Mouse (Mus musculus) mouse embryonic stem cell (cell line): ENCODE measurements around the gene Rem1.
"Not testable (repeated sequence)": the region's sequence is repeated elsewhere in the genome, so short reads cannot be mapped to it uniquely, and the experiment has no call there.

Source experiments
- in situ Hi-C, 2 experiments: fragments of 300-500 bp; cut with MboI; formaldehyde crosslinking; loops; 1 replicate in 1 of 2; 3 replicates in 1 of 2; pipeline ENCODE4 v1.14.3; 2019 to 2020; ENCODE audit warnings: low sequenced_read_pairs in 2 of 2, low pct_unique_long_range_greater_than_20kb in 1 of 2, mixed read lengths in 1 of 2; ENCODE audit not compliant: unreplicated experiment in 1 of 2

The Rem1 gene

DNA sequence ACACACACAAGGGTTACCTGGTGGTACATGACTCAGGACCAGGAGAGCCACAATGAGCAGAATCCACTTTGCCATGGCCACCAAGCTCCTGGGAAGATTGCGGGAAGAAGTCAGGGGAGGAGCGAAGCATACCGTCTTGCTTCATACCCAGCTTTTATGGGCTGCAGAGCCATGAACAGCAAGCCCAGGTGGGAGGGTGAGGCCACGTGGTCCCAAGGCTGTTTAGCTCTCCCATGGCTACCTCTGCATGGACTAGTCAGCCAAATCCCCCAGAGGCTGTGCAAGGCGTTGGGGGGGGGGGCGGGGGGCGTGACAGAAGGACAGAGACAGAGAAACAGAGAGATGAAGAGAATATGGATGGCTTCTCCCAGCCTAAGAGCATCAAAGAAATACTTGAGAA is 3.8 kb upstream of the Rem1 start, which contains the start of gene Defb25:
TSS of gene Defb25 (minus strand) at position 101 of the 400 bp plus-strand sequence.
- in situ Hi-C loops, result no loop called here

DNA sequence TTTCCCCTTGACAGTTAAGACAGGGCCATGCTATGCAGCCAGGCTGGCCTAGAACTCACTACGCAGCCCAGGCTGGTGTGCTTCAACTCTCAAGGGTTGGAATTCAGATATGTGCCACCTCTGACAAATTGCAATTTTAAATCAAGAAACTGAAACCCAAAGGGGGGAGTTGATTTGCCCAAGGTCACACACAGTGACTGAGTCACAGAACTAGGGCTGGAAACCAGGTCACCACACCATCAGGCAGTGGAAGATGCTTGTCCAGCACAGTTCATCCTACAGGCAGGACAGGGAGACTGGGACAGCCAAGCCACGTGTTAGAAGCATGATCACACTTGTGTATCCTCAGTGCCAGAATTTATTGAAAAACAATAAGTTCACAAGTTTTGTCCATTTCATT is 2.2 kb upstream of the Rem1 start:
- in situ Hi-C loops, result no loop called here

DNA sequence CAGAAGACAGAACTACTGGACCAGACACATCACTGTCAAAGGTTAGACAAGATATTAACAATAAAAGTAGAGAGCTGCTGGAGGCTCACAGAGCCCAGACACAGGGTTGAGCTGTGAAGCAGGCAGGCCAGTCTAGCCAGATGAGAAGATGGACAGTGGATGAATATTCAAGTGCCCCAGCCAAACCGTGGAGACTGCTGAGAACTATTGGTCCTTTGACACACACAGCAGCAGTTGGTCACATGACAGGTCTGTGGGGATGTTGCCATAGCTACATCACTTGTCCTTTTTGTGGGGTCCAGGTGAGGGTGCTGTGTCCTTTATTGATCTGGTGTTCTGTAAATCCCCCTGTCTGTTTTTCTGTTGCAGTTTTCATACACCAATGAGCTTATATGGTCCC is 1.5 kb upstream of the Rem1 start:
- in situ Hi-C loops, result no loop called here

DNA sequence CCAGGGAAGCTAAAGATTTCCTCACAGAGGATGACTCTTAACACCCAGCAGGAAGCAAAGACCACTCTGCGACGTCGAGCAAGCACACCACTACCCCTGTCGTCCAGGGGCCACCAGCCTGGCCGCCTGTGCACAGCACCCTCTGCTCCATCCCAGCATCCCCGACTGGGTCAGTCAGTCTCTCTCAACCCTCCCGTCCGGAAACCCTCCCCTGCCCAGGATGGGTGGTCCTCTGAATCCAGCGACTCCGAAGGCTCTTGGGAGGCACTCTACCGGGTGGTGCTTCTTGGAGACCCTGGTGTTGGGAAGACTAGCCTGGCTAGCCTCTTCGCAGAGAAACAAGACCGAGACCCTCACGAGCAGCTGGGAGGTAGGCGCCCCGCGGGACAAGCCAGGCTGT is 1.3 kb downstream of the Rem1 start:
- in situ Hi-C loops, result no loop called here

DNA sequence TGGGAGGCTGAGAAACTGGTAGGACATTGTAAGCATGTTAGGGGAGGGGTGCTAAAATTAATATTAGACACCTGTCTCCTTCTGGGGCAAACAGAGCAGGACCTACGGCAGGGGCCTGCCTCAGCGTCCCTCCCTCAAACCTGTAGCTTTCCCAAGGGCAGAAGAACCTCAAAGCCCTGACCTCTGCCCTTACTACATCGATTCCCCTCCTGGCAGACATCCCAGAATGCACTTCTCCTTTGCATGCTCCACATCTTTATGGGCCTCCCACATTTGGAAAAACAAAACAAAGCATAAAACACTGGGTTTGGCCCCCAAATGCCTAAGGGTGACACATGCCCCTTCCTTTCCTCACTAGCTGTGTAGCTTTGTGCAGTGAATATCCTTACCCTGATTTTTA is 2.5 kb downstream of the Rem1 start:
- in situ Hi-C loops, result no loop called here

DNA sequence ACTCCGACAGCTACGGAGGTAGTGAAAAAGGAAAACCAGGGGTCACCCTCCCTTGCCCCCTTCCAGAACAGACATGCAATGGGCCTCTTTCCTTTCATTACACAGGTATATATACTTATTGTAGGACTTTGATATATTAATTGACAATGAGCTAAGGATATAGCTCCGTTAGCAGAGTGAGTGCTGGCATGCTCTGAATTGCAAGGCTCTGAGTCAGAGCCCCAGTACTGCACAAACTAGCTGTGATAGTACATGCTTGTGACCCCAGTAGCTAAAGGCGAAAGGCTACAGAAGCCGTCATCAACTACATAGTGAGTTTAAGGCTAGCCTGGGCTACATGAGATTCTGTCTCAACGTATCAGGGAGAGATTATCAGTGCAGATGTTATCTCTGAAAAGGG is 3.2 kb downstream of the Rem1 start:
- in situ Hi-C loops, result no loop called here

DNA sequence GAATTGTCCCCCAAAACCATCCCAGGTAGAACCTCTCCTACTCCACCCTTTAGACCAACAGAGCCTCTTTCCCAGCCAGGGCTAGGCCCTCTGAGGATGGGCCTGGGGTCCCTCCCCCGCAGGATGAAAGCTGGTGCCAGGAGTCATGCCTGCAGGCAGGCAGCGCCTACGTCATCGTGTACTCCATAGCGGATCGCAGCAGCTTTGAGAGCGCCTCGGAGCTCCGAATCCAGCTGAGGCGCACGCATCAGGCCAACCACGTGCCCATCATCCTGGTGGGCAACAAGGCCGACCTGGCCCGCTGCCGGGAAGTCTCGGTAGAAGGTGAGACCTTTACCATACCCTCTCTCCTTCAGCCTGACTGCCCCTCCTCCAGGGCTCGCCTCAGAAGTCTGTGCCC is 6.6 kb downstream of the Rem1 start:
- in situ Hi-C loops, result no loop called here

DNA sequence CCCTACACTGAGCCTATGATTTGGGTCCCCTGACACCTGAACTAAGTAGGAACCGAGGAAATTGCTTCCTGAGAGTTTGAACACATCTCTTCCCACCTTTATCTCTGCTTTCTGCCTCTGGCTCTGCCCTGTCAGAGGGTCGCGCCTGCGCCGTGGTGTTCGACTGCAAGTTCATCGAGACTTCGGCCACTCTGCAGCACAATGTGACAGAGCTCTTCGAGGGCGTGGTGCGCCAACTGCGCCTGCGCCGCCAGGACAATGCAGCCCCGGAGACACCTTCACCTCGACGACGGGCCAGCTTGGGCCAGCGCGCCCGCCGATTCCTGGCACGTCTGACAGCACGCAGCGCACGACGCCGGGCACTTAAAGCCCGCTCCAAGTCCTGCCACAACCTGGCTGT is 7.6 kb downstream of the Rem1 start:
- in situ Hi-C loops, result no loop called here

DNA sequence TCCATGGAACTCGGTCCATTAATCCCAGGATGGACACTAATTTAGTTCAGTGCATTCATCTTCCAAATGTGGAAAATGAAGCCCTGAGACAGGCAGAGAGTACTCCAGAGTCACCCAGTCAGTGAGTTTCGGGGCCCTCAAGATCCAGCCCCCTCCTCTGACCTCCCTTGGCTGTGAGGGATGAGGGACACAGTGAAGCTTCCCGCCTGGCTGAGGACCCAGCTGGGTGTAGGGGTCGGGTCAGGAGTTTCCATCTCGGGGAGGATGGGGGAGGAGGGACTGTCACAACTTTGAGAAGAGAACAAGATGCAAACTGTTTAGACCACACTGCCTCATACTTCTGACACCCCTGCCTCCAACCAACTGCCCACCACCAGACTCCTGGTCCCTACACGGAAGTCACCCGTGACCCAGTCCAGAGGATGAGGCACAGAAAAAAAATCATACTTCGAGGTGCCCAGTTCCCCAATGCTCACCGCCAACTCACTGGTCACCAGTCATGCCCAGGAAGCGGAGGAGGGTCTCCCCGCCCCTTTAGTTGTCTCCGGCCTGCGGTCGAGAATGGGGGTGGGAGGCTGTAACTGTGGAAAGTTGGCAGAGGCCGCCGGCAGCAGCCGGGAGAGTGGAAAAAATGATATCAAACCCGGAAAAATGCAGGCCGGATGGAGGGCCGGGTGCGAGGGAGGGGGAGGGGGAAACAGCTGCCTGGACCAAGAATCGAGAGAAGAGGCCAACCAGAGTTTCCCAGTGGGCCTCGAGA is 9.7 kb downstream of the Rem1 start:
- in situ Hi-C loops, result no loop called here

DNA sequence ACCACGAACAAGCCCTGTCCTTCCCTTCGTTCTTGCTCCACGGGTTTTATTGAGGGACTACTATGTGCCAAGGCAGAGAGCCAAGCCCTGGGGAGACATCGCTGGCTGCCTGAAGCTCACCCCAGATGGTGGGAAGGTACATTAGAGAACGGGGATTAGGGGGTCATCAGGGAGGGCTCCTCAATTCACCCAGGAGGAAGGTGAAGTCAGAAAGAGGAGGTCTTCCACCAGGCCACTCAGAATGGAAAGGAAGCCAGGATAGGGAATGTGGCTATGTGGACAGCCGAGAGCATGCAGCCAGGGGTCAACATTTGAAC is 10.2 kb downstream of the Rem1 start:
- in situ Hi-C loops, result no loop called here

DNA sequence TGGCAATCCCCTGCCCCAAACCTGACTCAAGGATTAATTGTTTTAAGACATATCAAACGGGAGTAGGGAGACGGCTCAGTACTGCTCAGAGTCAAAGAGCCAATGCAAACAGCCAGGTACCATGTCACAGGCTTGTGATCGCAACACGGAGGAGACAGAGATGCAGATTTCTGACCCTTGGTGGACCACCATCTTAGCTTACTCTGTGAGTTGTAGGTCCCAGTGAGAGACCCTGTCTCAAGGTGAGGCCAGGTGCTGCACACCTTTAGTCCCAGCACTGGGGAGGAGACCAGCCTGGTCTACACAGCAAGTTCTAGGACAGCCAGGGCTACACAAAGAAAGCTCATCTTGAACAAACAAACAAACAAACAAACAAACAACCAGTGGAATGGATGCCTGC is 10.6 kb downstream of the Rem1 start:
- in situ Hi-C loops, result no loop called here

DNA sequence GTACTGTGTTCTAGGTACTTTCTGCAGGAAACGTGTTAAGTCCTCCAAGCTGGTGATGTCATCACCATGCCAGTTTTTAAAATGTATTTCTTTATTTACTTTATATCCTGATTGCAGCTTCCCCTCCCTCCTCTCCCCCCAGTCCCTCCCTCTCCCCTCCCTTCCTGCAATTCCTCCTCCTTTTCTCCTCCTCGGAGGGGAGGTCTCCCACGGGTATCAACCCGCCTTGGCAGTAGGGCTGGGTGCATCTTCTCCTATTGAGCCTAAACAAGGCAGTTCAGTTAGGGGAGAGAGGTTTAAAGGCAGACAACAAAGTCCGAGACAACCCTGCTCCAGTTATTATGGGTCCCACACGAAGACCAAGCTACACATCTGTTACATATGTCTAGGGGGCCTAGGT is 12.1 kb downstream of the Rem1 start:
- in situ Hi-C loops, result no loop called here

DNA sequence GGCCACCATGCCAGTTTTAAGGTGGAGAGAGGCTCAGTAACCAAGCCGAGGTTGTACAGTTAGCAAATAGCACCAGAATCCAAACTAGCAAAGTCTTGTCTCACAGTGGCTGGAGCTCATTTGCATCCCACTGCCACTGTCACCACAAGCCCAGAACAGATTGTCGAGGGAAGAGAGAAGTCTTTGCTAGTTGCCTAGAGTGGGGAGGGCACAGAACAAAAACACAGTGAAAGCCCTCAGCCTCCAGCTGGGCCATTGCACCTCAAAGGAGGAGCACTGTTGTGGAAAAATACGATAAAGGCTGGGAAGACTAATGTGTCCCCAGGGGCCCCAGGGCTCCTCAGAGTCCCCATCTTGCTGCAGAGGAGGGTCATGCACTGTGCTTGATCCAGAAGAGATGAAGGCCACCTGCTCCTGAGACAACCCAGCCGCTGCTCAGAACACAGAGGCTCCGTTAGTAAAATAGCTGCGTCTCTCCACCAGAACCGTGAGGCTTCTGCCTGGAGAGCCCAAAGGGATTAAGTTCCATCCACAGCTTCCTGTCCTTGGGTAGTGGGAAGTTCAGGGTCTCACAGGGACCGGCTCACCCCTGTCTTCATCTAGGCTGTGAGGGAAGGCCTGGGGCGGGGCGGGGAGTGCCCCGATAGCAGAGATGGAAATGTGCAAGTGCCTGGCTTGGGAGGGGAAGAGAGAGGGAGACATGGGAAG is 12.8 kb downstream of the Rem1 start:
- in situ Hi-C loops, result no loop called here

DNA sequence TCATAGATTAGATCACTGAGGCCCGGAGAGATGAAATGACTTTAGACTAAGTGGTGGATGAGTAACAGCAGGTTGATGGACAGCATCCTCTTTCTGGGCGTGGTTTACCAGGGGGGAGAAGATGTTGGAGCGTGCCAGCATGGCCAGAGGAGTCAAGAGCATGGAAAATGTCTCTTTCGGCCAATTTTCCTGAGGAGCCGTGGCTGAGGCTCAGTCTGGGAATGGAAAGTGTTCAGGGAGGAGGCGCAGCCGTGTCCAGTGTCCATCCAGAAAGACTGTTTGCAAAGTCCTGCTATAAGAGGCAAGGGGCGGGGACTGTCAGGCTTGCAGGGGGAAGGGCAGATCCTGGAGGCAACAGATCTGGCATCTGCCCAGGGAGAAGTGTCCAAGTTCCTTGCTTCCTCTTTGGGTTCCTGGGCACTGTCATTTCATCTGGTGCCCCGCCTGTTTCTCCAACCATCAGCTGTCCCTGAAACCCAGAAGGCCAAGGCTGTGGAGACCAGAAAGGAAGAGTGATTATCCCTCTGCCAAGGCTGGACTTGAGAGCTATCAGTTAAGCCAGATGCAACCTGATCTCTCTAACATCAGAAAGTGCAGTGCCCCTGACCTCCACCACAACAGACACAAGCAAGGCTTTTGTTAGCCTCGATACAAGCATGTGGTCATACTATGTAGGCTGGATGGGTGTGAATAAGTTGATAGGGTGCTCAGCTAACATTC is 26.3 kb downstream of the Rem1 start:
- in situ Hi-C loops, result no loop called here

DNA sequence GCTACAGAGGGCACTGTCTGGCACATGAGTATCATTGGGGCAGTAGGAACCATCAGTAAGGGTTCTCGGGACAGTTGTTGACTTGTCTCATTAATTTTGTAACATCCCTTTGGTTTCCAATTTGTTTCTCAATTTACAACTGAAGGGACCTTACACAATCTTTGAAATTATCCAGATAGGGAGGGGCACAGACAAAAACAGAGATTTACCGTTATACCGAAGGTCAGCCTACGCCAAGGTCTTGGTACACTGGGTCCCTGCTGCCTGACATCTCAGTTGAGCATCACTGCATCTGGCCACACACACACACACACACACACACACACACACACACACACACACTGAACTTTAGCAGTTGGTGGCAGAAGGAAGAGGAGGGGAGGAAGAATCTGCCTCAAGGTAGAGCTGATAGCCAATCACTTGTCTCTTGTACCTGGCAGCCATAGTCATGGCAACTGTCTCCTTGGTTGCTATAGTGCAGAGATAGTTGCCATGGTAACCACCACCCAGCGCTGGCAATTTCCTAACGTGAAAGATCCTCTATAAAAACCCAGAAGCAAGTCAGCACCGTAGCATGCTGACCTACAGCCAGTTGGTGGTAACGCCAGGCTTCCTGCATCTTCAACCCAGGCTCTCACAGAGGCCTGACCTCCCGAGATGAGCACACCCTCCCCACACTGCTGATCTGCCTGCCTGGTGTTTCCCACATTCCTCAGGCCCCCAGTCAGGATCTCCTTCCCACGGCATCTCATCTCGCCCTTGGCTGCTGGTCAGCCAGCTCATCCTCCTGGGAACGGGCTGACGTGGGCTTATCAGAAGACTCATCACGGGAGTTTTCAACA is 27.3 kb downstream of the Rem1 start:
- in situ Hi-C loops, result no loop called here

DNA sequence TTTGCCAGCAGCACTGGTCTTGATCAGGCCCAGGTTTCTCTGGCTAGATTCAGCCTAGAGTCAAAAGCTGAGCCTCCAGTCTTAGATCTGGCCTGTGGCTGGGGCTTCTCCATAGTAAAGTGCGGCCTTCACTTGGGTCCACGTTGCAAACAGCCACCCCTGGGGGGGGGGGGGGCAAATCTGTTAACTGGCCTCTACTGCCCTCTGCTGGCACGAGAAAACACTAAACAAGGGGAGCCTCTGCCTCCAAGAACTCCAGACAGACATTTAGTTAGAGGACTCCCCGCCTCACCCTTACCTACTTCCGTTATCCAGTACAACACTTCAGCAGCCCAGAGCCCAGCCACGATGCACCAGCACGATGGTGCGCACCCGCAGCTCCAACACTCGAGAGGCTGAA is 30.6 kb downstream of the Rem1 start:
- in situ Hi-C loops, result loop anchor here in 1 of 2 experiments (5.0 kb wide), 1 partner anchor 40 kb away; no protein-coding TSS in a partner anchor

DNA sequence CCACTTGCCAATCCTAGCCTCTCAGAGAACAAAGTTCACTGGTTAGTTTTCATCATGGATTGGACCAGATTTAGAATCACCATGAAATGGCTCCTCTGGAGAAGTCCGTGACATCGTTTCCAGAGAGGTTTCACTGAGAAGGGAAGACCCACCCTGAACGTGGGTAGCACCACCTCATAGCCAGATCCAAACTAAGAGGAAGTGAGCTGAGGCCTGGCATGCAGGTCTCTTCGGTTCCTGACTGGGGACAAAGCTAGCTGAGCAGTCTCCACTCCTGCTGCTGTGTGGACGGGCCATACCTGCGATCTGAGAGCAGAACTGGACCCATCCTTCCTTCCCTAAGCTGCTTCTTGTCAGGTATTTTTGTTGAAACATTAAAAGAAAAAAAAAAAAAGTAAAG is 34.4 kb downstream of the Rem1 start:
- in situ Hi-C loops, result no loop called here

DNA sequence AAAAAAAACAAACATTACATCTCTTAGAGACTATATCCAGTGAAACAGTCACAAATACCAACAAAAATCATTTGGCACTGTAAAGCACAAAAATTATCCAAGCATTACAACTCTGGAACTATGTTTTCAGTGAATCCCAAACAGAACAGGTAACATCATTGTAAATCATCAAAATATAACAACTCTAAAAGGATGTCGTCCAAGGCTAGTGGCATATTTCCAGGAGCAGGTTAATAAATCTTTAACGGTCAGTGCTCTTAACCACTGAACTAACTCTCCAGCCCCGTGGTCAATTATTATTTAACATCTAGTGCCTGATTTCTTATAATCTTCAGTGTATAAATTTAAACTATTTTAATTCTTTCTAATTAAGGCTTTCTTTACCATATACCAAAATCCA is 39.4 kb downstream of the Rem1 start:
- in situ Hi-C loops, result not testable (repeated sequence)

DNA sequence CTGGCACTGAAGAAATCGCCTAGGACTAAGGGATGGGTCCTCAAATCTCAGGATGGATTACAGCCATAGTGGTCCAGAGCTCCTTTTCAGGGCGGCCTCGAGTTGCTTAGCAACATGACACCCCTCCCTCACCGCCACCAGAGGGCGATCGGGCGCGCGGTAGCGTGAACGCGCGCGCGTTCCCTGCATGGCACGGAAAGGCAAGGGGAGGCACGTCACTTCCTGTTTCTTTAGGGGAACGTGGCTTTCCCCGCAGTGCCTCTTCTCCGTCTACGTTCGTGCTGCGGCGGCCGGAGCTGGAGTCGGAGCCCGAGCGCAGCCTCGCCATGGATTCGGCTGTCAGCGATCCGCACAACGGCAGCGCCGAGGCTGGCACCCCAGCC is 42.5 kb downstream of the Rem1 start, which contains the start of gene H13:
TSS of gene H13 (plus strand) at position 206 of the 383 bp plus-strand sequence.
- in situ Hi-C loops, result no loop called here
